Mouse (Mus musculus): ENCODE data around the gene Pop5. TPM values are rescaled to one million over a fixed set of nuclear protein-coding genes. Genes with fewer than 3 reads are reported as not detected.

Pop5 gene
- polyA plus RNA-seq (2014; fragmentation: Nextera tagmentation; extraction: Ambion mirVana): 95.6 and 106 TPM in 2 replicates

DNA sequence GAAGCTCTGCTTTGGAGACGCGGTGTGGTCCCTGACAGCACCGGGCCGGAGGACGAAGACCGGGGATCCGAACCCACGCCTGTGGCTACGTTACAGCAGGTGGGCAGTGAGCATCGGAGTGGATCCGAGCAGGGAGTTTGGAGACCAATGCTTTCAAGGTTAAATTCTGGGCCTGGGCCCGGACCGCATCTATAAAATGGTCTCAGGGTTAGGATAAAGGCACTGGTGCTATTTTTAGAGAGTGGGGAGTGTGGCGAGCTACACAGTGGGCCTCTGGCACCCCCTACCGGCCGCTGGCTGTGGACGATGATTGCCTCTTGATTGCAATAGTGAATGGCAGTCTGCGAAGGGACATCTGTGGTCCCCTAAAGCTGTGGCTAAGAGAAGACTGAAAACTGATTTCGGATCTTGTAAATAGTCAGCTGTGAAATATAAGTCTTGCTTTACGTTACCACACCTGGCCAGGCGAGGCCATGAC is at the start of gene Pop5:
TSS of gene Pop5 (plus strand) at position 51 of the 478 bp plus-strand sequence.
- Histone ChIP-seq H3K27me3 (ENCODE audit: control insufficient read depth, insufficient read depth, low read length) (peaks cover 10% of the 10 kb centered on the region), H3K4me2 (ENCODE audit: low read length) (peak within 1 kb of the TSS; percentile 74), H3K27ac (replicated peaks; ENCODE audit: low read depth, low read length) (no peak within 1 kb of the TSS), H3K9me3 (ENCODE audit: control insufficient read depth, low read length) (no peaks in the 10 kb centered on the region), H3K4me3 (replicated peaks; ENCODE audit: low read depth, low read length) (peak within 1 kb of the TSS; percentile 43), H3K36me3 (ENCODE audit: control insufficient read depth, insufficient read depth, low read length) (peaks cover 13% of the 10 kb centered on the region), H3K4me1 (ENCODE audit: control insufficient read depth, insufficient read depth, low read length) (peaks cover 8% of the 10 kb centered on the region), H3K9ac (replicated peaks; ENCODE audit: low read length) (peak within 1 kb of the TSS; percentile 57)
- WGBS: 2% methylated on average over 21 of the region's 21 CpGs
- ATAC-seq (ENCODE audit: low FRiP score, low TSS enrichment) (peak; percentile 65), DNase-seq (peak; percentile 94)

DNA sequence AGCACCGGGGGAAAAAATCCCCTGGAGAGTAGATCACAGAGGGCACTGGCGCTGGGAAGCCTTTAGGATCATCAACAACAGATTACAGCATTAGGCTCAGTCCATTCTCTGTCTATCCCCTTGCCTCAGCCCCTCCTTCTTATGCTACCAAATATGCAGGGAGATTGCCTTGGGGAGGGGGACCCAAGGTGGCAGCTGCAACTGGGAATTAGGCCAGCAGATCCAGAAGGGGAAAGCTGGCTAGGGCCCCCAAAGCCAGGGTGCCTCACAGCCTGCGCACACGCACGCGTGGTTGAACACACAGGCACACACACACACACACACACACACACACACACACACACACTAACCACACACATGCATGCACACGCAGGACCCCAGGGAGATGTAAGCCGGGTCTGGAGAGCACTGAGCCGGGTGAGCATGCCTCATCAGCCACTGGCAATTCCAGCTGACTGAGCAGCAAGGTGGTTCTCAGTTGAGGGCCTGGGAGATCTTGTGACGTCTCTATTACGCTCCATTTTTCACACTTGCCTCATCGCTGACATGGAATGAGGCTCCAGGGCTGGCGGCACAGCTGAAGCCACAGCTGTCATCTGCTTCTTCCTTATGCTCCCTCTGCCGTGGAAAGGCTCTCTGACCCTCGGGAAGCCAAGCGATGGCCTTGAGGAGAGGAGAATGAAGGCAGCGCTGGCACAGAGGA is 49.1 kb upstream of the Pop5 start:
- Histone ChIP-seq H3K4me3 (replicated peaks; ENCODE audit: low read depth, low read length) (no peak overlapping the region), H3K27me3 (ENCODE audit: control insufficient read depth, insufficient read depth, low read length) (peaks cover 19% of the 10 kb centered on the region), H3K4me1 (ENCODE audit: control insufficient read depth, insufficient read depth, low read length) (peaks cover 17% of the 10 kb centered on the region), H3K9ac (replicated peaks; ENCODE audit: low read length) (0 out of 2 replicates have a peak overlapping the region, but pooled peaks have one; percentile 26), H3K36me3 (ENCODE audit: control insufficient read depth, insufficient read depth, low read length) (no peaks in the 10 kb centered on the region), H3K9me3 (ENCODE audit: control insufficient read depth, low read length) (no peaks in the 10 kb centered on the region), H3K4me2 (ENCODE audit: low read length) (peak overlapping the region; percentile 37), H3K27ac (replicated peaks; ENCODE audit: low read depth, low read length) (no peak overlapping the region)
- WGBS: 21% methylated on average over 17 of the region's 17 CpGs
- DNase-seq (peak; percentile 65), ATAC-seq (ENCODE audit: low FRiP score, low TSS enrichment) (peak; percentile 46; the same call in 1 of the 2 replicates)

DNA sequence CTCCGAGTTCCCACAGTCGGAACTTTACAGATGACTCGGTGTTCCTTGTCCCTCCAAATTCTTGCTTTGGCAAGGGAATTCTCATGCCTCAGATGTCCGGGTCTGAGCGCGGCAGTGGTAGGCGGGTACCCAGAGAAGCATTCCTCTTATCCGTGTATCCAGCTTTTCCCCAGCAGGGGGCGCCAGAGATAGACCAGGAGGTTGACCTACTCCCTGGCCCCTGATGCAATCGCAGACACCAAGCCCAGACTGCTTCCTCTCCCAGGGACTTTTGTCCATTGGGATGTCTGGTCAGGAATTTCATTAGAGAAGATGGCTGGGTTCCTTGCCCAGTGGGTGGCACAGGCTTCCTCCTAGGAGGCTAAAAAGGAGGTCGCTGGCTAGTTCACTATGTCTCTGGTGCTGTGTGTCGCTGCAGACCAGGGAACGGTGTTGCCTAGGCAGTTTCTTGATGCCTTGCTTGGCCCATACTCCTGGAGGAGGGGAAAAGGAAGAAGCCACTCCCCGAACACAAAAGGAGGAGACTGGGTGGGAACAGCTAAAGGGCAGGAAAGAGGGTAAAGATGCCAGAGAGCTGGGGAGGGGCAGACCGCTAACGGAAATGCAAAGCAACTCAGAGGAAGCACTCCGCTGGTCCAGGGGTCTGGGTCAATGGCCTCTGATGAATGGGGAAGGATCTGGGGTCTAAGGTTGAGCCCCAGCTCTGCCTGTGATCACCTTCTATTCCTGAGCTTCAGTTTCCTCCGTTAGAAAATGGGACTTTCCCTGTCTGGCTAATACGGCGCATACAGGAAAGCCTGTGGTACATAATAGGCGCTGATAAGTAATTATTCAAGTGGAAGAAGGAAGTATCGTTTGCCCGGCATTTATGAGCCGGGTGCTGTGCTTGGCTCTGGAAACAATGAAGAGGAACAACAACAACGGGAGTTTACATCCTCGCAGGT is 48.2 kb upstream of the Pop5 start:
- H3K4me1 ChIP-seq (ENCODE audit: control insufficient read depth, insufficient read depth, low read length): peaks cover 22% of the 10 kb centered on the region
- peak overlapping the region; percentile 37 for H3K4me2 ChIP-seq (ENCODE audit: low read length)
- peak; percentile 50; the same call in 1 of the 2 replicates for ATAC-seq (ENCODE audit: low FRiP score, low TSS enrichment)
- H3K36me3 ChIP-seq (ENCODE audit: control insufficient read depth, insufficient read depth, low read length): no peaks in the 10 kb centered on the region
- peak; percentile 92 for DNase-seq
- peaks cover 29% of the 10 kb centered on the region for H3K27me3 ChIP-seq (ENCODE audit: control insufficient read depth, insufficient read depth, low read length)
- WGBS: 23% methylated on average over 26 of the region's 26 CpGs
- no peak overlapping the region for H3K9ac ChIP-seq (replicated peaks; ENCODE audit: low read length)
- H3K4me3 ChIP-seq (replicated peaks; ENCODE audit: low read depth, low read length): no peak overlapping the region
- no peaks in the 10 kb centered on the region for H3K9me3 ChIP-seq (ENCODE audit: control insufficient read depth, low read length)
- H3K27ac ChIP-seq (replicated peaks; ENCODE audit: low read depth, low read length): no peak overlapping the region

GRCm38 (mm10) chr5:115188824-115189223 is 46.8 kb upstream of the Pop5 start:
- Histone ChIP-seq H3K27ac (replicated peaks; ENCODE audit: low read depth, low read length) (no peak overlapping the region), H3K36me3 (ENCODE audit: control insufficient read depth, insufficient read depth, low read length) (no peaks in the 10 kb centered on the region), H3K27me3 (ENCODE audit: control insufficient read depth, insufficient read depth, low read length) (peaks cover 41% of the 10 kb centered on the region), H3K9me3 (ENCODE audit: control insufficient read depth, low read length) (no peaks in the 10 kb centered on the region), H3K4me2 (ENCODE audit: low read length) (no peak overlapping the region), H3K4me1 (ENCODE audit: control insufficient read depth, insufficient read depth, low read length) (peaks cover 29% of the 10 kb centered on the region), H3K4me3 (replicated peaks; ENCODE audit: low read depth, low read length) (no peak overlapping the region), H3K9ac (replicated peaks; ENCODE audit: low read length) (no peak overlapping the region)
- DNase-seq: peak; percentile 73
- 49% methylated on average over 5 of the region's 5 CpGs for WGBS
- no peak for ATAC-seq (ENCODE audit: low FRiP score, low TSS enrichment)

GRCm38 (mm10) chr5:115190081-115190480 is 45.6 kb upstream of the Pop5 start:
- 83% methylated on average over 12 of the region's 12 CpGs for WGBS
- H3K4me2 ChIP-seq (ENCODE audit: low read length): no peak overlapping the region
- peaks cover 27% of the 10 kb centered on the region for H3K4me1 ChIP-seq (ENCODE audit: control insufficient read depth, insufficient read depth, low read length)
- H3K9me3 ChIP-seq (ENCODE audit: control insufficient read depth, low read length): no peaks in the 10 kb centered on the region
- no peak overlapping the region for H3K4me3 ChIP-seq (replicated peaks; ENCODE audit: low read depth, low read length)
- peaks cover 47% of the 10 kb centered on the region for H3K27me3 ChIP-seq (ENCODE audit: control insufficient read depth, insufficient read depth, low read length)
- DNase-seq (no peak), ATAC-seq (ENCODE audit: low FRiP score, low TSS enrichment) (no peak)
- H3K36me3 ChIP-seq (ENCODE audit: control insufficient read depth, insufficient read depth, low read length): no peaks in the 10 kb centered on the region
- no peak overlapping the region for H3K9ac ChIP-seq (replicated peaks; ENCODE audit: low read length)
- no peak overlapping the region for H3K27ac ChIP-seq (replicated peaks; ENCODE audit: low read depth, low read length)

GRCm38 (mm10) chr5:115191880-115192827 is 43.5 kb upstream of the Pop5 start:
- Histone ChIP-seq H3K9ac (replicated peaks; ENCODE audit: low read length) (peak overlapping the region; percentile 23; the same call in 1 of the 2 replicates), H3K4me3 (replicated peaks; ENCODE audit: low read depth, low read length) (no peak overlapping the region), H3K27ac (replicated peaks; ENCODE audit: low read depth, low read length) (no peak overlapping the region), H3K36me3 (ENCODE audit: control insufficient read depth, insufficient read depth, low read length) (no peaks in the 10 kb centered on the region), H3K4me1 (ENCODE audit: control insufficient read depth, insufficient read depth, low read length) (peaks cover 17% of the 10 kb centered on the region), H3K4me2 (ENCODE audit: low read length) (peak overlapping the region; percentile 99), H3K9me3 (ENCODE audit: control insufficient read depth, low read length) (no peaks in the 10 kb centered on the region), H3K27me3 (ENCODE audit: control insufficient read depth, insufficient read depth, low read length) (peaks cover 55% of the 10 kb centered on the region)
- ATAC-seq (ENCODE audit: low FRiP score, low TSS enrichment) (no peak), DNase-seq (peak; percentile 67)
- WGBS: 8% methylated on average over 29 of the region's 29 CpGs

GRCm38 (mm10) chr5:115192828-115193195 is 42.8 kb upstream of the Pop5 start:
- Histone ChIP-seq H3K27ac (replicated peaks; ENCODE audit: low read depth, low read length) (no peak overlapping the region), H3K27me3 (ENCODE audit: control insufficient read depth, insufficient read depth, low read length) (peaks cover 55% of the 10 kb centered on the region), H3K36me3 (ENCODE audit: control insufficient read depth, insufficient read depth, low read length) (no peaks in the 10 kb centered on the region), H3K4me3 (replicated peaks; ENCODE audit: low read depth, low read length) (peak overlapping the region; percentile 61), H3K9ac (replicated peaks; ENCODE audit: low read length) (peak overlapping the region; percentile 67; the same call in 1 of the 2 replicates), H3K4me2 (ENCODE audit: low read length) (peak overlapping the region; percentile 99), H3K4me1 (ENCODE audit: control insufficient read depth, insufficient read depth, low read length) (peaks cover 17% of the 10 kb centered on the region), H3K9me3 (ENCODE audit: control insufficient read depth, low read length) (no peaks in the 10 kb centered on the region)
- DNase-seq (no peak), ATAC-seq (ENCODE audit: low FRiP score, low TSS enrichment) (no peak)
- 12% methylated on average over 7 of the region's 7 CpGs for WGBS

DNA sequence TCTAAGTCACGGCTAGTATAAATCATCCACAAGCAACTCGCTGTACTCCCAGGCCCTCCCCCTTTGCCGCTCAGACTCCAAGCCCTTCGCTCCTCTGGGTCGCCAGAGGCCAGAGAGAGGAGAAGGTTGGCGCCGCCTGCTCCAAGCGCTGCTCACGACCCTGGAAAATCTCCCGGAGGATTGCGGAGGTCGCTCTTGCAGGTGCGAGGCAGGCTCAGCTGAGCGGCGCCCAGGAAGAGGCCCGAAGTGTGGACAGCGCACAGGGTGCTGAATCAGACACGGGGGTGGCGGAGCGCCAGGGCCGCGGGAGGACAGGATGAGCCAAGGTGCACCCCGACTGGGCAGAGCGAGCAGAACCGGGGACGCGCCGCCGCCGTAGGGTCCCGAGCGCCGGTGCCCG is 42.4 kb upstream of the Pop5 start:
- WGBS: 1% methylated on average over 34 of the region's 34 CpGs
- H3K36me3 ChIP-seq (ENCODE audit: control insufficient read depth, insufficient read depth, low read length): no peaks in the 10 kb centered on the region
- DNase-seq (peak; percentile 59), ATAC-seq (ENCODE audit: low FRiP score, low TSS enrichment) (no peak; the same call in 1 of the 2 replicates)
- peak overlapping the region; percentile 67 for H3K9ac ChIP-seq (replicated peaks; ENCODE audit: low read length)
- H3K9me3 ChIP-seq (ENCODE audit: control insufficient read depth, low read length): no peaks in the 10 kb centered on the region
- H3K4me3 ChIP-seq (replicated peaks; ENCODE audit: low read depth, low read length): peak overlapping the region; percentile 61
- peaks cover 17% of the 10 kb centered on the region for H3K4me1 ChIP-seq (ENCODE audit: control insufficient read depth, insufficient read depth, low read length)
- H3K27me3 ChIP-seq (ENCODE audit: control insufficient read depth, insufficient read depth, low read length): peaks cover 55% of the 10 kb centered on the region
- peak overlapping the region; percentile 99 for H3K4me2 ChIP-seq (ENCODE audit: low read length)
- H3K27ac ChIP-seq (replicated peaks; ENCODE audit: low read depth, low read length): no peak overlapping the region

Measured in midbrain, embryonic 14.5 days (tissue).